Mouse (Mus musculus): ENCODE measurements around the gene Hvcn1. TPM values are rescaled to one million over a fixed set of nuclear protein-coding genes. Genes with fewer than 3 reads are reported as not detected.

Gene Hvcn1
- polyA plus RNA-seq, 1 experiment from 2014 or later: 1.6 TPM

Other genes with a start within 250 kb of the Hvcn1 start
- gene Cux2, start 156.7 kb upstream of the Hvcn1 start, polyA plus RNA-seq (2014; fragmentation: Nextera tagmentation; extraction: Ambion mirVana): 6.4 and 7.9 TPM in 2 replicates
- gene Myl2, start 105.9 kb upstream of the Hvcn1 start, polyA plus RNA-seq (2014; fragmentation: Nextera tagmentation; extraction: Ambion mirVana): 10,198 and 10,957 TPM in 2 replicates
- 0.85 TPM in 1 of 2 replicates, not detected in the other for gene Ccdc63, start 66.0 kb upstream of the Hvcn1 start, polyA plus RNA-seq (2014; fragmentation: Nextera tagmentation; extraction: Ambion mirVana)
- 229 and 248 TPM in 2 replicates for gene Ppp1cc, start 48.5 kb upstream of the Hvcn1 start, polyA plus RNA-seq (2014; fragmentation: Nextera tagmentation; extraction: Ambion mirVana)
- 3.4 and 3.7 TPM in 2 replicates for gene Tctn1, start 57.7 kb downstream of the Hvcn1 start, polyA plus RNA-seq (2014; fragmentation: Nextera tagmentation; extraction: Ambion mirVana)
- 13.0 and 16.3 TPM in 2 replicates for gene Pptc7, start 77.6 kb downstream of the Hvcn1 start, polyA plus RNA-seq (2014; fragmentation: Nextera tagmentation; extraction: Ambion mirVana)
- 6.4 and 6.7 TPM in 2 replicates for gene Rad9b, start 147.4 kb downstream of the Hvcn1 start, polyA plus RNA-seq (2014; fragmentation: Nextera tagmentation; extraction: Ambion mirVana)
- 220 and 249 TPM in 2 replicates for gene Vps29, start 147.6 kb downstream of the Hvcn1 start, polyA plus RNA-seq (2014; fragmentation: Nextera tagmentation; extraction: Ambion mirVana)
- 52.3 and 59.5 TPM in 2 replicates for gene Gpn3, start 165.1 kb downstream of the Hvcn1 start, polyA plus RNA-seq (2014; fragmentation: Nextera tagmentation; extraction: Ambion mirVana)
- 55.0 and 64.5 TPM in 2 replicates for gene Fam216a, start 165.6 kb downstream of the Hvcn1 start, polyA plus RNA-seq (2014; fragmentation: Nextera tagmentation; extraction: Ambion mirVana)
- 37.9 and 46.4 TPM in 2 replicates for gene Arpc3, start 185.1 kb downstream of the Hvcn1 start, polyA plus RNA-seq (2014; fragmentation: Nextera tagmentation; extraction: Ambion mirVana)
- 19.8 and 22.3 TPM in 2 replicates for gene Anapc7, start 214.9 kb downstream of the Hvcn1 start, polyA plus RNA-seq (2014; fragmentation: Nextera tagmentation; extraction: Ambion mirVana)

Data from heart, embryonic 14.5 days (tissue).